In the genomic region with DNA sequence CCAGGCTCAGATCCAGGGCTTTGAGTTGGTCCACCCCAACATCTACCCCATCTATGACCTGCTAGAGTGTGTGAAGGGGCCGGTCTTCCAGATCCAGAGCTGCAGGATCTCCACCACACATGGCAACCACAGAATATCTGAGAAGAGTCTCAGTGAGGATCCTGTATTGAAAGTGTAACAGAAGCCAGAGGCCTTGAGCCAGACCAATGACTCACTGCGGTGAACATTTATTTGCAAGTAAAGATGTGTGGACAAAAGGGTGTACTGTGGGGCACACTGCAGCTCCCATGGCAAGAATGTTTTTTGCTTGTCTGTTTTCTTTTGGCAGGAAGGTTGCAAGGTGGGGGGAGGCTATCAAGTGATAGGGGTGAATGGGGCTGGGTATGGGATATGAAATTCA, we compare ENCODE assay signal across 17 mouse cellular contexts. TPM values are rescaled to one million over a fixed set of nuclear protein-coding genes. Genes with fewer than 3 reads are reported as not detected.
DNase-seq lines count a peak whose midpoint lies in the region; ATAC-seq lines count a peak whose summit lies in the region.
"Had no signal": no experiment of that assay in that cellular context is flagged by ENCODE, and none has a peak within 500 bp of the region (broad histone marks: within the 10 kb centered on the region; RNA-seq: fewer than 3 reads in every experiment).

No protein-coding gene starts in this region.

- peak; percentile 64 for DNase-seq in 3T3-L1 (ENCODE audit: low read depth, low spot score)
- DNase-seq in Muller cell, postnatal 12 days (ENCODE audit: inconsistent ontology term), result peak; percentile 61
- DNase-seq in adrenal gland, postnatal 10 days, result peak; percentile 23
- DNase-seq in fibroblast of lung, adult 2 months (ENCODE audit: low read depth), result peak; percentile 75
- DNase-seq in spleen, postnatal 4 days (ENCODE audit: low spot score in 2 of 2), result no peak
- no peak for DNase-seq in heart, postnatal 4 days
- DNase-seq: cerebellum, adult 2 months; cerebellum, postnatal 10 days; gastrocnemius, postnatal 14 days; kidney, adult 2 months had no signal

- no peak for ATAC-seq in megakaryocyte progenitor cell, adult 5-6 weeks (replicated peaks; ENCODE audit: poor library complexity)
- ATAC-seq: forebrain, embryonic 16.5 days; intestine, embryonic 16.5 days had no signal

RNA-seq across cellular contexts. Expression of a gene that starts 9.6 kb away (rescaled TPM):
- 10 to 100 TPM; 10.7 to 14.9 TPM for total RNA-seq in adrenal gland, postnatal 10 days (2021)
- total RNA-seq in heart, postnatal 4 days (2021), result 10 to 100 TPM; 31.0 to 32.9 TPM
- 12.6 and 14.7 TPM in 2 replicates for total RNA-seq in megakaryocyte progenitor cell, adult 5-6 weeks (2015)
- 18.0 and 19.4 TPM in 2 replicates for total RNA-seq in megakaryocyte progenitor cell, adult 5-6 weeks (2017)

RNA-seq across cellular contexts. Expression of a gene that starts 35.7 kb away (rescaled TPM):
- total RNA-seq in adrenal gland, postnatal 10 days (2021), result not detected
- under 1 TPM; 0.26 to 0.47 TPM for total RNA-seq in heart, postnatal 4 days (2021)
- not detected in 2 replicates for total RNA-seq in megakaryocyte progenitor cell, adult 5-6 weeks (2015)
- total RNA-seq in megakaryocyte progenitor cell, adult 5-6 weeks (2017), result not detected in 2 replicates
- total RNA-seq: CH12.LX; gastrocnemius, adult 18-20 months; heart, adult 8-10 months; heart, postnatal 25 days had no signal

RNA-seq across cellular contexts. Expression of a gene that starts 56.7 kb away (rescaled TPM):
- 100 to 1,000 TPM; 156 to 174 TPM for total RNA-seq in adrenal gland, postnatal 10 days (2021)
- 100 to 1,000 TPM; 108 TPM for total RNA-seq in heart, postnatal 4 days (2021)
- total RNA-seq in megakaryocyte progenitor cell, adult 5-6 weeks (2015), result 302 and 347 TPM in 2 replicates
- 439 and 441 TPM in 2 replicates for total RNA-seq in megakaryocyte progenitor cell, adult 5-6 weeks (2017)

Comparison
In these comparisons a context has a peak if more than half of its experiments do, and no peak if none do; other contexts are left out.
1. DNase-seq: peak in 3T3-L1 (single experiment), Muller cell, postnatal 12 days (single experiment), adrenal gland, postnatal 10 days (single experiment) and fibroblast of lung, adult 2 months (single experiment); none in spleen, postnatal 4 days (0 of 2) and heart, postnatal 4 days (single experiment).